Mouse (Mus musculus): Measurements from ENCODE around the gene Mturn. TPM values are rescaled to one million over a fixed set of nuclear protein-coding genes. Genes with fewer than 3 reads are reported as not detected.

Gene Mturn
- polyA plus RNA-seq, 2 experiments: 0.47 to 0.75 TPM

DNA sequence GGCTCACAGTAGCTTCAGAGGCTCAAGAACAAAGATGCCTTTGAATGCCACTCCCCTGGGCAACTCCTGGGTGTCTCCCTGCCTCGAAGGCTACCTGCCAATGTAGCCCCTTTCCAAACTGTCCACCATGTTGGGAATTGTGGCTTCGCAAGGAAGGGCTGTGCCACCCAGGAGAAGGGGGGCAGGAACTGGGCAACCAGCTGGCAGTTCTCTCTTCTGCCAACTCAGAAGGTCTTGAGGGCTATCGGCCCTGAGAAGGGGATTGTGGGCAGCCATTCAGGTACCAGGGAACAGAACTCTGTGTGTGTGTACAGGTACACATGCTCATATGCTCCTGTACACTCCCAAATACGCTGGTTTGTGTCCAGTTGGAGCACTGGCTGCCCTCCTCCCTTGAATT is 2.7 kb downstream of the Mturn start:
- H3K36me3 ChIP-seq (replicated peaks; ENCODE audit: control insufficient read depth, insufficient read depth, low read depth): no peaks in the 10 kb centered on the region
- H3K9ac ChIP-seq (replicated peaks): no peak overlapping the region
- H3K4me2 ChIP-seq (ENCODE audit: low read depth): no peak overlapping the region
- peaks cover 4 to 12% of the 10 kb centered on the region in 2 experiments; a peak in 3 of 4 replicates for H3K4me1 ChIP-seq (replicated peaks; ENCODE audit: control insufficient read depth in 2 of 2, insufficient read depth in 2 of 2, low read length in 1 of 2)
- ATAC-seq (ENCODE audit: insufficient read depth) (no peak), DNase-seq (ENCODE audit: low read depth in 3 of 3, low spot score in 3 of 3) (no peak)
- no peak overlapping the region for H3K27ac ChIP-seq
- TF ChIP-seq EP300 (IDR thresholded peaks at IDR 0.05; ENCODE audit: low read depth) (no peak), CTCF (IDR thresholded peaks at IDR 0.05; ENCODE audit: low read depth) (no peak)
- H3K27me3 ChIP-seq (ENCODE audit: control insufficient read depth, insufficient read depth, low read length): peaks cover 12% of the 10 kb centered on the region
- H3K9me3 ChIP-seq (ENCODE audit: control insufficient read depth, low read length): no peaks in the 10 kb centered on the region
- H3K4me3 ChIP-seq (ENCODE audit: insufficient read depth in 1 of 2, low read depth in 2 of 2, low read length in 2 of 2): no peak overlapping the region
- WGBS (ENCODE audit: insufficient replicate concordance): 66% methylated on average over 4 of the region's 4 CpGs

DNA sequence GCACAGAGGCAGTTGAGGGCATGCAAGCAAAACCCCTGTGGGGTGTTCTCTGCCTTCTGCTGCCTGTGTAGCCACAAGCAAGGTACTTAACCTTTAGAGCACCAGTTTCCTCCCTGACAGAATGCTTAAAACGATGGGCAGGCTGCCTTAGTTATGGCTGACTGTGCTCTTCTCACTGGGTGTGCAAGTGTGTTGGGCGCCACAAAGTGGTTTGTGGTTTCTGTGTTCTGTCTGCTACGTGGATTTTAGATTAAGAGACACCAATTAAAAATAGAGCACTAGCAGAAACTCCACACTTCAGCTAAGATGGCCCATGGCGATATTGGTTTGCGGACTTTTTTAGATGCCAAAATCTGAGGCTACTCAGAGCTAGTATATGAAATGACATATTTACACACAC is 3.7 kb downstream of the Mturn start:
- H3K27ac ChIP-seq: no peak overlapping the region
- H3K36me3 ChIP-seq (replicated peaks; ENCODE audit: control insufficient read depth, insufficient read depth, low read depth): no peaks in the 10 kb centered on the region
- DNase-seq (ENCODE audit: low read depth in 3 of 3, low spot score in 3 of 3) (no peak), ATAC-seq (ENCODE audit: insufficient read depth) (no peak)
- 39% methylated on average over 5 of the region's 5 CpGs for WGBS (ENCODE audit: insufficient replicate concordance)
- peaks cover 12% of the 10 kb centered on the region for H3K27me3 ChIP-seq (ENCODE audit: control insufficient read depth, insufficient read depth, low read length)
- H3K4me2 ChIP-seq (ENCODE audit: low read depth): no peak overlapping the region
- no peak for TF ChIP-seq EP300 (IDR thresholded peaks at IDR 0.05; ENCODE audit: low read depth)
- TF ChIP-seq CTCF (IDR thresholded peaks at IDR 0.05; ENCODE audit: low read depth): no peak
- H3K4me1 ChIP-seq (replicated peaks; ENCODE audit: control insufficient read depth in 2 of 2, insufficient read depth in 2 of 2, low read length in 1 of 2): peaks cover 4 to 9% of the 10 kb centered on the region in 2 experiments; a peak in 3 of 4 replicates
- H3K9ac ChIP-seq (replicated peaks): no peak overlapping the region
- H3K4me3 ChIP-seq (ENCODE audit: insufficient read depth in 1 of 2, low read depth in 2 of 2, low read length in 2 of 2): no peak overlapping the region
- no peaks in the 10 kb centered on the region for H3K9me3 ChIP-seq (ENCODE audit: control insufficient read depth, low read length)

DNA sequence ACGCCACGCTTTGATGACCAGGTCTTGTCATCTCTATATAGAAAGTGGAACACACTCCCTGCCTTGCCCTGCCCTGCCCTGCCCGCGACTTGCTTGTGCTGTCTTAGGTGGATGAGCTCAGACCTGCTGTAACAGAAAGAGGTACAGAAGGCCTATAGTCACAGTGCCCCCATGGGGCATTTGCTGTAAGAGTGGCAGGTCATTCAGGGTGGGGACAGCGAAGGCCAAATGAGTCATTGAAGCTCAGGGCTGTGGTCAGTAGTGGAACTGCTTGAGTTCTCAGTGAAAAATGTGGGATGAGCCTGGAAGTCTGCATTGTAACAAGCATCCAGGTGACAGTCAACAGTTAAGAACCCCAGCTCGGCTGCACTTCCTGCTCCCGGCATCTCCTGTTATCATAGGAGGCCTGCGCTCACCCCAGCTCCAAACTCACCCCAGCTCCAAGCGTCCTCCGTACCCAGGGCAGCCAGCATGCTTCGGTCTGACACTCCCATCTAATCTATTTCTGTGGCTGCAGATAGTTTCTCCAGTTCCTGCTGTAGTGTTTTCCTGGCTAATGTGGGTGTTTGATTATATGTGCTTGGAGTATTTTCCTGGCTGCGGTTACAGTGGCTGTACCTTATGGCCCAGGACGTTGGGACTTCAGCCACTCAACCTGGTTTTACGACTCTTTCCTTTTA is 4.4 kb downstream of the Mturn start:
- no peak overlapping the region for H3K9ac ChIP-seq (replicated peaks)
- H3K9me3 ChIP-seq (ENCODE audit: control insufficient read depth, low read length): no peaks in the 10 kb centered on the region
- WGBS (ENCODE audit: insufficient replicate concordance): 29% methylated on average over 14 of the region's 14 CpGs
- no peaks in the 10 kb centered on the region for H3K36me3 ChIP-seq (replicated peaks; ENCODE audit: control insufficient read depth, insufficient read depth, low read depth)
- no peak for DNase-seq (ENCODE audit: low read depth in 3 of 3, low spot score in 3 of 3)
- peaks cover 12% of the 10 kb centered on the region for H3K27me3 ChIP-seq (ENCODE audit: control insufficient read depth, insufficient read depth, low read length)
- no peak for ATAC-seq (ENCODE audit: insufficient read depth)
- peak; percentile 23; the same call in 1 of the 2 replicates for TF ChIP-seq EP300 (IDR thresholded peaks at IDR 0.05; ENCODE audit: low read depth)
- no peak for TF ChIP-seq CTCF (IDR thresholded peaks at IDR 0.05; ENCODE audit: low read depth)
- no peak overlapping the region; the same call in 1 of the 2 replicates for H3K4me2 ChIP-seq (ENCODE audit: low read depth)
- H3K4me3 ChIP-seq (ENCODE audit: insufficient read depth in 1 of 2, low read depth in 2 of 2, low read length in 2 of 2): no peak overlapping the region
- H3K4me1 ChIP-seq (replicated peaks; ENCODE audit: control insufficient read depth in 2 of 2, insufficient read depth in 2 of 2, low read length in 1 of 2): peaks cover 3 to 7% of the 10 kb centered on the region in 2 experiments; a peak in 3 of 4 replicates
- no peak overlapping the region for H3K27ac ChIP-seq

DNA sequence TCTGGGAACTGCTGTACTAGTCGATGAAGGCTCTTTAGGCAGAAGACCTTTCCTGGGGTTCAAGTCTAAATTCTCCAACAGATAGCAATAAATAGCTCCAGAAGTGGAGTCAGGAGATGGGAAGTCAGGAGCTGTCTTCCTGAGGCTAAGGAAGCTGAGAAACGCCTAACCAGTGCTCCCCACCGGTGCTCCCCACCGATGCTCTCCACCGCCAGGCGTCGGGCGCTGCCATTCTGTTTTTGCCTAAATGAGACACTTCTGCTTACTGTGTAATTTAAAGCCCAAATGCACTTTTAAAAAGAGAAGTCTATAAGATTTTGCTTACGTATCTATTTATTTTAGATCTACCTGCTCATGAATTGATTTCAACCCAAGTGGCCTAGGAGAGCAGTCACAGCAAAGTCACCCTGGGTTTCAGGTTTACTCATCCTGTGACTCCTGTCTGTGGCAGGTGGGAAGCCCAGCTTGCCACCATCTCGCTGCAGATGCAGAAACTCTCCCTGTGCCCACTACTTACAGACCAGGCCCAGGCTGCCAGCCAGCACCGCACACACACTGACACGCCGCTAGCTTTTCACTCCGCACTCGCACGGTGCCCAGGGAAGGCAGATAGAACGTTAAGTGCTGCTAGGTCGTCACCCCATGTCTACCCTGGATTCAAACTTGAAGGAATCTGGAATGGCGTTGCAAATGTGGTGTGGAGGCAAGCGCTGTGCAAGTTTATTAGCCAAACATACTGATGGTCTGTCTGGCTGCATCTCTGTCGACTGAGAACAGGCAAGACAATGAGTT is 5.7 kb downstream of the Mturn start:
- Histone ChIP-seq H3K9ac (replicated peaks) (no peak overlapping the region), H3K4me1 (replicated peaks; ENCODE audit: control insufficient read depth in 2 of 2, insufficient read depth in 2 of 2, low read length in 1 of 2) (peaks cover 0 to 3% of the 10 kb centered on the region in 2 experiments; a peak in 2 of 4 replicates), H3K36me3 (replicated peaks; ENCODE audit: control insufficient read depth, insufficient read depth, low read depth) (no peaks in the 10 kb centered on the region), H3K4me3 (ENCODE audit: insufficient read depth in 1 of 2, low read depth in 2 of 2, low read length in 2 of 2) (no peak overlapping the region), H3K27ac (no peak overlapping the region), H3K27me3 (ENCODE audit: control insufficient read depth, insufficient read depth, low read length) (peaks cover 11% of the 10 kb centered on the region), H3K9me3 (ENCODE audit: control insufficient read depth, low read length) (no peaks in the 10 kb centered on the region), H3K4me2 (ENCODE audit: low read depth) (no peak overlapping the region)
- no peak for ATAC-seq (ENCODE audit: insufficient read depth)
- 76% methylated on average over 21 of the region's 21 CpGs for WGBS (ENCODE audit: insufficient replicate concordance)
- TF ChIP-seq EP300 (IDR thresholded peaks at IDR 0.05; ENCODE audit: low read depth) (no peak), CTCF (IDR thresholded peaks at IDR 0.05; ENCODE audit: low read depth) (no peak)
- no peak for DNase-seq (ENCODE audit: low read depth in 3 of 3, low spot score in 3 of 3)
